Mouse (Mus musculus) liver, embryonic 12.5 days (tissue): ENCODE measurements around the gene Gli2. TPM values are rescaled to one million over a fixed set of nuclear protein-coding genes. Genes with fewer than 3 reads are reported as not detected.

ENCODE experiments used
- ATAC-seq: fragments of 200-750 bp; cut with Nextera tagmentation; 2 replicates; pipeline ENCODE4 v1.8.0; 2017; ENCODE audit warnings: moderate number of reproducible peaks, mild to moderate bottlenecking, moderate library complexity
- H3K27ac ChIP-seq: fragments of 300-500 bp; sonication (generic); 2 replicates; pipeline ENCODE4 v1.5.1; 2016; ENCODE audit warnings: mild to moderate bottlenecking
- H3K27me3 ChIP-seq: fragments of 300-500 bp; sonication (generic); replicated peaks from 2 replicates; pipeline ENCODE4 v1.6.1; 2016; ENCODE audit warnings: mild to moderate bottlenecking, moderate library complexity
- H3K36me3 ChIP-seq: fragments of 300-500 bp; sonication (generic); 2 replicates; pipeline ENCODE4 v1.6.1; 2016; ENCODE audit warnings: mild to moderate bottlenecking, moderate library complexity
- H3K4me1 ChIP-seq: fragments of 300-500 bp; sonication (generic); 2 replicates; pipeline ENCODE4 v1.6.1; 2016
- H3K4me2 ChIP-seq: fragments of 300-500 bp; sonication (generic); 2 replicates; pipeline ENCODE4 v1.6.1; 2016; ENCODE audit warnings: mild to moderate bottlenecking, moderate library complexity
- H3K4me3 ChIP-seq: fragments of 300-500 bp; sonication (generic); 2 replicates; pipeline ENCODE4 v1.5.1; 2016; ENCODE audit warnings: mild to moderate bottlenecking, moderate library complexity
- H3K9ac ChIP-seq: fragments of 300-500 bp; sonication (generic); 2 replicates; pipeline ENCODE4 v1.6.1; 2016; ENCODE audit warnings: mild to moderate bottlenecking, moderate library complexity
- H3K9me3 ChIP-seq: fragments of 300-500 bp; sonication (generic); replicated peaks from 2 replicates; pipeline ENCODE4 v1.6.1; 2016; ENCODE audit warnings: mild to moderate bottlenecking, moderate library complexity
- WGBS: fragments of 180-500 bp; shearing (Covaris S2); methylation state at CpG from one replicate; pipeline ENCODE4 v1.1.7; 2016; ENCODE audit not compliant: insufficient replicate concordance; 5-methylcytosine and 5-hydroxymethylcytosine counted together
- polyA plus RNA-seq: library from polyadenylated mRNA; unstranded; fragments of >200 nt; fragmentation: Nextera tagmentation; extraction: Ambion mirVana; gene quantifications from 2 replicates; pipeline ENCODE4 v1.2.1, GENCODE M21; 2016

Gene Gli2
- polyA plus RNA-seq, 1 experiment from 2014 or later, result 1.1 TPM

DNA sequence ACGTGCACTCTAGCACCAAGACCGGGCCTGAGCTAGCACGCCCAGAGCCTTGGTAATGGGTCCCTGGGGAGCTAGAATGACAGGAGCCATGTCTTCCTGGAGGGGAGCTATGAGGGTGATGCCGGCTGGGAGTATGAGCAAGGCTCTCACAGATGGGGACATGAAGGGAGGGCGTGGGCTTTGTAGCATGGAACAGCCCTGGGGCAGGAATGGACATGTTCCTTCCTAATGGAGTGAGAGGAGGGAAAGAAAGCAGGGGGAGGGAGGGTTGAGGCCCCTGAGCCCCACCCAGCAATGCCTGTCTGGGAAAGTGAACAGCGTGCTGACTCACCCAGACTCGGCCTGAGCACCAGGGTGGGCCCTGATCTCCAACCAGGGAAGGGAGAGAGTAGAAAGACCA, 179.9 kb downstream of the Gli2 start:
- H3K4me2 ChIP-seq, result no peak overlapping the region
- peaks cover 3% of the 10 kb centered on the region; the same call in 1 of the 2 replicates for H3K27me3 ChIP-seq
- no peaks in the 10 kb centered on the region for H3K36me3 ChIP-seq
- no peak overlapping the region for H3K27ac ChIP-seq
- H3K9me3 ChIP-seq, result no peaks in the 10 kb centered on the region
- no peak overlapping the region for H3K9ac ChIP-seq
- no peak overlapping the region for H3K4me3 ChIP-seq
- ATAC-seq, result no peak
- no peaks in the 10 kb centered on the region for H3K4me1 ChIP-seq
- WGBS, result 62% methylated on average over 7 of the region's 7 CpGs

GRCm38 (mm10) chr1:118864735-118865134, 188.7 kb downstream of the Gli2 start:
- ATAC-seq, result no peak
- no peaks in the 10 kb centered on the region for H3K9me3 ChIP-seq
- H3K4me1 ChIP-seq, result no peaks in the 10 kb centered on the region
- no peaks in the 10 kb centered on the region for H3K27me3 ChIP-seq
- H3K27ac ChIP-seq, result no peak overlapping the region
- no peak overlapping the region for H3K9ac ChIP-seq
- no peak overlapping the region for H3K4me3 ChIP-seq
- 51% methylated on average over 9 of the region's 9 CpGs for whole genome bisulfite sequencing
- no peak overlapping the region for H3K4me2 ChIP-seq
- H3K36me3 ChIP-seq, result no peaks in the 10 kb centered on the region

GRCm38 (mm10) chr1:118864031-118864430, 189.4 kb downstream of the Gli2 start:
- WGBS, result 59% methylated on average over 5 of the region's 5 CpGs
- H3K27me3 ChIP-seq, result no peaks in the 10 kb centered on the region
- H3K36me3 ChIP-seq, result no peaks in the 10 kb centered on the region
- H3K4me3 ChIP-seq, result no peak overlapping the region
- no peak for ATAC-seq
- H3K27ac ChIP-seq, result no peak overlapping the region
- H3K9ac ChIP-seq, result no peak overlapping the region
- no peak overlapping the region for H3K4me2 ChIP-seq
- no peaks in the 10 kb centered on the region for H3K9me3 ChIP-seq
- no peaks in the 10 kb centered on the region for H3K4me1 ChIP-seq

DNA sequence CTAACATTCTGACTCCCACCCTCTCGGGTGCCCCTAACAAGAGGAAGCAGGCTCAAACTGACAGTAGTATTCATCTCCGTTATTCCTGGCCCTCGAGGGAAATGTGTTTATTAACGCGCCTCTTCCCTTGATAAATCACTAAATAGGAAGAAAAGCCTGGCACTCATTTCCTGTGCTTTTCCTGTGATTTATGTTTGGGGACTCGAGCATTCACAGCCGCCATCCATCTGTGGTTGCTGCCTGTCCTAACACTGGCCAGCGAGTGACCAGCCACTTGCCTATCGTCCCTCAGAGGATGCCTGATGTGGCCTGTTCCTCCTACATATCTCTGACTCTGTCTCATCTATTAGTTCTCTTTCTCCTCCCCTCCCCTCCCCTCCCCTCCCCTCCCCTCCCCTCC, 195.3 kb downstream of the Gli2 start:
- 31% methylated on average over 9 of the region's 9 CpGs for WGBS
- Histone ChIP-seq H3K4me1 (no peaks in the 10 kb centered on the region), H3K36me3 (no peaks in the 10 kb centered on the region), H3K9me3 (no peaks in the 10 kb centered on the region), H3K4me2 (no peak overlapping the region), H3K27me3 (no peaks in the 10 kb centered on the region), H3K27ac (no peak overlapping the region), H3K4me3 (no peak overlapping the region), H3K9ac (no peak overlapping the region)
- ATAC-seq, result no peak

- H3K27me3 ChIP-seq, result no peaks in the 10 kb centered on the region; the same call in 1 of the 2 replicates
- H3K36me3 ChIP-seq, result no peaks in the 10 kb centered on the region
- 12% methylated on average over 5 of the region's 5 CpGs for WGBS
- H3K9ac ChIP-seq, result no peak overlapping the region
- no peak overlapping the region for H3K27ac ChIP-seq
- no peak overlapping the region for H3K4me2 ChIP-seq
- no peaks in the 10 kb centered on the region for H3K9me3 ChIP-seq
- no peak for ATAC-seq
- no peak overlapping the region for H3K4me3 ChIP-seq
- H3K4me1 ChIP-seq, result peaks cover 7% of the 10 kb centered on the region
Observed at GRCm38 (mm10) chr1:118830658-118831057, 222.8 kb downstream of the Gli2 start.

DNA sequence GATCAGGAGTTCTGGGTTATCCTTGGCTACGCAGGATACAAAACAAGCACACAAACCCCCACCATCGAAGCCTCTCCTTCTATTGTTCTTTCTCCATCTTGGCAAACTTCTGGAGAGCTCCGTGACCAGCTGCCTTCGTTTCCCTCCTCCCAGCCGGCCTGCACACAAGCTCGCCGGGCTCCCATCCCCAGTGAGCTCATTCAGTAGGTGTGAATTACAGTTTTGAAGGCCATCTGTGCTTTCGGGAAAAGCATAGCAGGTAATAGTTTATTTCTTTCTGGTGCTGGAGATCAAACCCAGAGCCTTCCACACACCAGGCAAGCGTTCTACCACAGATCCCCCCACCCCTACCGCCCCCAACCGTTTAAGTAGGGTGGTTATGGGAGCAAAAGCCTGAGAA, 226.8 kb downstream of the Gli2 start:
- Histone ChIP-seq H3K9me3 (0 out of 2 replicates have a peak, but pooled peaks cover 5% of the 10 kb centered on the region), H3K36me3 (no peaks in the 10 kb centered on the region), H3K27ac (no peak overlapping the region), H3K4me3 (no peak overlapping the region), H3K27me3 (no peaks in the 10 kb centered on the region; the same call in 1 of the 2 replicates), H3K4me2 (no peak overlapping the region), H3K9ac (no peak overlapping the region), H3K4me1 (peaks cover 7% of the 10 kb centered on the region)
- ATAC-seq, result no peak
- WGBS, result 75% methylated on average over 11 of the region's 11 CpGs

GRCm38 (mm10) chr1:118825467-118826219, 227.8 kb downstream of the Gli2 start:
- H3K9ac ChIP-seq, result no peak overlapping the region
- H3K4me3 ChIP-seq, result no peak overlapping the region
- 68% methylated on average over 31 of the region's 31 CpGs for WGBS
- 0 out of 2 replicates have a peak, but pooled peaks cover 5% of the 10 kb centered on the region for H3K9me3 ChIP-seq
- peaks cover 4% of the 10 kb centered on the region for H3K4me1 ChIP-seq
- no peak for ATAC-seq
- no peaks in the 10 kb centered on the region; the same call in 1 of the 2 replicates for H3K27me3 ChIP-seq
- no peaks in the 10 kb centered on the region for H3K36me3 ChIP-seq
- H3K27ac ChIP-seq, result no peak overlapping the region
- no peak overlapping the region for H3K4me2 ChIP-seq

GRCm38 (mm10) chr1:118825035-118825434, 228.4 kb downstream of the Gli2 start:
- Histone ChIP-seq H3K4me1 (no peaks in the 10 kb centered on the region), H3K36me3 (no peaks in the 10 kb centered on the region), H3K27me3 (no peaks in the 10 kb centered on the region; the same call in 1 of the 2 replicates), H3K4me3 (no peak overlapping the region), H3K9me3 (0 out of 2 replicates have a peak, but pooled peaks cover 5% of the 10 kb centered on the region), H3K9ac (no peak overlapping the region), H3K4me2 (no peak overlapping the region), H3K27ac (no peak overlapping the region)
- WGBS, result 77% methylated on average over 3 of the region's 3 CpGs
- no peak for ATAC-seq

DNA sequence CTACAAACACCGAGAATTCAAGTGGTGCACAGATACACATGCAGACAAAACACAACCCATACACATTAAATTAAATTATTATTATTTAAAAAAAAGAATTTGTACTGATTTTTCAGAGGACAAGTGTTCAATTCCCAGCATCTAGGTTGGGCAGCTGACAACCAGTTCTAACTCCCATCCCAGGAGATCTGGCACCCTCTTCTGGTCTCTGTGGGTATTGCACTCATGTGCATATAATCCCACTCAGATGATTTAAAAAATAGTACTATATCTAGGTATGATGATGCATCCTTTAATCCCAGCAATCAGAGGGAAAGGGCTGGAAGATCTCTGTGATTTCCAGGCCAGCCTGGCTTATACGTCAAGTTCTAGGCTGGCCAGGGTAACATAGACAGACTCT, 231.2 kb downstream of the Gli2 start:
- 0 out of 2 replicates have a peak, but pooled peaks cover 5% of the 10 kb centered on the region for H3K9me3 ChIP-seq
- no peaks in the 10 kb centered on the region for H3K27me3 ChIP-seq
- H3K4me1 ChIP-seq, result no peaks in the 10 kb centered on the region
- no peak overlapping the region for H3K4me2 ChIP-seq
- no peak for ATAC-seq
- no peaks in the 10 kb centered on the region for H3K36me3 ChIP-seq
- no peak overlapping the region for H3K9ac ChIP-seq
- no peak overlapping the region for H3K4me3 ChIP-seq
- WGBS, result 78% methylated on average over 2 of the region's 2 CpGs
- H3K27ac ChIP-seq, result no peak overlapping the region

DNA sequence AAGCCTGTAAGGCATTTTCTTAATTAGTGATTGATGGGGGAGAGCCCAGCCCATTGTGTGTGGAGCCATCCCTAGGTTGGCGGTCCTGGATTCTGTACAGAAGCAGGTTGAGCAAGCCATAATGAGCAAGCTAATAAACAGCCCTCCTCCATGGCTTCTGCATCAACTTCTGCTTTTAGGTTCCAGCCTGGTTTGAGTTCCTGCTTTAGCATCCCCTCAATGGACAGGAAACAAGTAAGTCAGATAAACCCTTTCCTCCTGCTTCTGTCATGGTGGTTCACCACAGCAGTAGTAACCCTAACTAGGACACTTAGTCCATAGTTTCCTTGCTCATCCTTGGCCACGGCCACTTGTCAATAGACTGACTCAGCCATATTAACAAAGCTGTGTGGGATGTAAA, 238.4 kb downstream of the Gli2 start:
- no peaks in the 10 kb centered on the region for H3K9me3 ChIP-seq
- no peak overlapping the region for H3K4me3 ChIP-seq
- H3K4me1 ChIP-seq, result no peaks in the 10 kb centered on the region
- no peak overlapping the region for H3K9ac ChIP-seq
- no peak overlapping the region for H3K4me2 ChIP-seq
- WGBS, result 37% methylated on average over 2 of the region's 2 CpGs
- H3K36me3 ChIP-seq, result no peaks in the 10 kb centered on the region
- no peak overlapping the region for H3K27ac ChIP-seq
- H3K27me3 ChIP-seq, result no peaks in the 10 kb centered on the region
- ATAC-seq, result no peak

- Histone ChIP-seq H3K9ac (no peak overlapping the region), H3K4me1 (no peaks in the 10 kb centered on the region), H3K9me3 (no peaks in the 10 kb centered on the region), H3K4me2 (no peak overlapping the region), H3K36me3 (no peaks in the 10 kb centered on the region), H3K27me3 (no peaks in the 10 kb centered on the region), H3K27ac (no peak overlapping the region), H3K4me3 (no peak overlapping the region)
- 61% methylated on average over 4 of the region's 4 CpGs for WGBS
- no peak for ATAC-seq
Observed at GRCm38 (mm10) chr1:118810336-118810735, 243.1 kb downstream of the Gli2 start.

DNA sequence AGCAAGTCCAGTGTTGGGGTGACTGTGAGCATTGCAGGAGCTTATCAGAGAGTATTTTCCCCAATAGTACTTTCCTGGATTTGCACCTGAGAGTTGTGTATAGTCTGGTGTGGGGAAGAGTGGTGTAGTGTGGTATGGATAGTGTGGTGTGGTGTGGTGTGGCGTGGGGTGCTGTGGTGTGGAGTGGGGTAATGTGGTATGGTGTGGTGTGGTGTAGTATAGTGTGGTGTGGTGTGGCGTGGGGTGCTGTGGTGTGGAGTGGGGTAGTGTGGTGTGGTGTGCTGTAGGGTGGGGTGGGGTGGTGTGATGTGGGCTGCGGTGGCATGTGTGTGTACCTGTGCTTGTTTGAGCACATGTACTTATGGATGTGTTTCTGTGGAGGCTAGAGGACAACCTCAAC, 246.7 kb downstream of the Gli2 start:
- no peak overlapping the region for H3K4me2 ChIP-seq
- H3K9me3 ChIP-seq, result no peaks in the 10 kb centered on the region
- no peak overlapping the region for H3K4me3 ChIP-seq
- WGBS, result 70% methylated on average over 3 of the region's 3 CpGs
- no peak for ATAC-seq
- no peak overlapping the region for H3K27ac ChIP-seq
- H3K4me1 ChIP-seq, result no peaks in the 10 kb centered on the region
- H3K36me3 ChIP-seq, result no peaks in the 10 kb centered on the region
- H3K9ac ChIP-seq, result no peak overlapping the region
- no peaks in the 10 kb centered on the region for H3K27me3 ChIP-seq

- WGBS, result 72% methylated on average over 5 of the region's 5 CpGs
- H3K36me3 ChIP-seq, result no peaks in the 10 kb centered on the region
- ATAC-seq, result no peak
Observed at GRCm38 (mm10) chr1:118802166-118802565, 251.3 kb downstream of the Gli2 start.

More at GRCm38 (mm10) chr1:118802166-118802565, 251.3 kb downstream of the Gli2 start:
- H3K4me1 ChIP-seq, result no peaks in the 10 kb centered on the region
- no peak overlapping the region for H3K4me2 ChIP-seq
- 0 out of 2 replicates have a peak, but pooled peaks cover 5% of the 10 kb centered on the region for H3K9me3 ChIP-seq
- no peak overlapping the region for H3K9ac ChIP-seq
- no peak overlapping the region for H3K27ac ChIP-seq
- H3K27me3 ChIP-seq, result no peaks in the 10 kb centered on the region
- no peak overlapping the region for H3K4me3 ChIP-seq
